Mouse (Mus musculus) bone marrow macrophage, adult 2 months (primary cell): ENCODE data around the gene Tnfrsf8. TPM values are rescaled to one million over a fixed set of nuclear protein-coding genes. Genes with fewer than 3 reads are reported as not detected.

Experiments
- H3K27ac ChIP-seq: 2 replicates; pipeline ENCODE4 v1.5.1; 2012; ENCODE audit warnings: low read depth, low read length; ENCODE audit not compliant: insufficient read depth
- H3K4me1 ChIP-seq: 2 replicates; pipeline ENCODE4 v1.6.1; 2012; ENCODE audit warnings: low read length; ENCODE audit not compliant: control insufficient read depth, insufficient read depth
- H3K4me3 ChIP-seq: 2 replicates; pipeline ENCODE4 v1.5.1; 2012; ENCODE audit warnings: mild to moderate bottlenecking, low read length, moderate library complexity; ENCODE audit not compliant: insufficient read depth
- CTCF ChIP-seq: IDR thresholded peaks from 2 replicates; pipeline ENCODE4 v1.5.1; 2012; ENCODE audit warnings: low read depth, mild to moderate bottlenecking, low read length, moderate library complexity
- POLR2A ChIP-seq: IDR thresholded peaks from 2 replicates; pipeline ENCODE4 v1.6.1; 2012; ENCODE audit warnings: mild to moderate bottlenecking, low read depth, low read length, borderline replicate concordance
- polyA plus RNA-seq: library from polyadenylated mRNA; stranded (reverse); fragments of >200 nt; gene quantifications from 2 replicates; pipeline ENCODE4 v1.2.4, GENCODE M21; 2012; ENCODE audit not compliant: missing spikeins, insufficient read depth, insufficient read length

Gene Tnfrsf8
- polyA plus RNA-seq, 1 experiment = 1.1 TPM

DNA sequence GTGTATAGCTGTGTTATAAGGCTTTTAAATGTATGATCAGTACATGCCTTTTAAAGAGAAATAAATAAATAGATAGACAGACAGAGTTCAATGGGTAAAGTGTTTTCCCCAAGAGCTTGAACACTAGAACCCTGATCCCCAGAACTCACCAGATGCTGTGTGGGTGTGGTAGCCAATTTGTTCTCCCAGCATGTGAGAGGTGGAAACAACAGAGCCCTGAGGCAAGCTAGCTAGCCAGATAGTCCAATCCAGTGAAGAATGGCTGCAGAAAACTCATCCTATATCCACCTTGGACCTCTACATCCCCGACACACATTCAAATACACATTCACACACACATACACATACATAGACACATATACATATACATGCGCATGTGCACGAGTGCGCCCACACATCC is 63.4 kb downstream of the Tnfrsf8 start:
- H3K4me3 ChIP-seq = no peak overlapping the region
- TF ChIP-seq POLR2A (no peak), CTCF (no peak)
- no peak overlapping the region for H3K27ac ChIP-seq
- H3K4me1 ChIP-seq = peaks cover 47% of the 10 kb centered on the region

DNA sequence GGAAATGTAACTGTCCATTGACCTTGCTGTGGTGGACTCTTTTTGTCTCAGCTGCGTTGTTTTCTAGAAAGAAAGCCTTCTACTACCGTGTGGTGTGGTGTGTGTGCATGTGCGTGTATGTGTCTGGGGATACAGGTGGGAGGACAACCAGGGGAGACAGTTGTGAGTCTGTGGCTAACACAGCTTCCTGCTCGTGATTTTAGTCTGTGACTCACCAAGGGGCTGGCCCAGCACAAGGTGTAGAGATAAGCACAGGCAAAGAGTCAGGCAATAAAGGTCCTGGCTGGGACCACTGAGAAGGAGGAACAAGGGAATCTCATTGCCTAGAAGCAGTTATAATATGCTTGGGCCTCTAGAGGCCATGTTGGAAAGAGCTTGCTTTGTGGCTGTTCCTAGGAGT is 65.0 kb downstream of the Tnfrsf8 start:
- Histone ChIP-seq H3K27ac (no peak overlapping the region), H3K4me1 (peaks cover 42% of the 10 kb centered on the region), H3K4me3 (no peak overlapping the region)
- TF ChIP-seq CTCF (no peak), POLR2A (no peak)

DNA sequence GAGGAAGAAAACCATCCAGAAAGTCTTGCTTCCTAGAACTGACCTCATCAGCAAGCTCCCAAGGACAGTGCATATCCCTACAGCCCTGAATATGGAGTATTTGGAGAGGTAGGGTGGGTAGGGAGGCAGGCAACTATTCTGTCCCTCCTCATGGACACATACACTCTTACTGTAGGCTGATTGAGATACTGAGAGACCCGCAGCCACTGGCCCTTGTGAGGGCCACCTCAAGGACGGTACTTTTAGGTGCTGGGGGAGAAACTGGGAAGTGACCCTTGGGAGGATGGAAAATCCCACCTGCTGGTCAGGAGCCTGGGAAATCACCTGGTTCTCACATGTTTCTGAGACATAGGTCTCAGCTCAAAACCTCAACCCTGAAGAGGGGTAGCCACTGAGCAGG is 67.4 kb downstream of the Tnfrsf8 start:
- TF ChIP-seq CTCF = no peak
- TF ChIP-seq POLR2A = no peak
- H3K4me3 ChIP-seq = no peak overlapping the region
- H3K27ac ChIP-seq = no peak overlapping the region
- H3K4me1 ChIP-seq = peaks cover 45% of the 10 kb centered on the region

DNA sequence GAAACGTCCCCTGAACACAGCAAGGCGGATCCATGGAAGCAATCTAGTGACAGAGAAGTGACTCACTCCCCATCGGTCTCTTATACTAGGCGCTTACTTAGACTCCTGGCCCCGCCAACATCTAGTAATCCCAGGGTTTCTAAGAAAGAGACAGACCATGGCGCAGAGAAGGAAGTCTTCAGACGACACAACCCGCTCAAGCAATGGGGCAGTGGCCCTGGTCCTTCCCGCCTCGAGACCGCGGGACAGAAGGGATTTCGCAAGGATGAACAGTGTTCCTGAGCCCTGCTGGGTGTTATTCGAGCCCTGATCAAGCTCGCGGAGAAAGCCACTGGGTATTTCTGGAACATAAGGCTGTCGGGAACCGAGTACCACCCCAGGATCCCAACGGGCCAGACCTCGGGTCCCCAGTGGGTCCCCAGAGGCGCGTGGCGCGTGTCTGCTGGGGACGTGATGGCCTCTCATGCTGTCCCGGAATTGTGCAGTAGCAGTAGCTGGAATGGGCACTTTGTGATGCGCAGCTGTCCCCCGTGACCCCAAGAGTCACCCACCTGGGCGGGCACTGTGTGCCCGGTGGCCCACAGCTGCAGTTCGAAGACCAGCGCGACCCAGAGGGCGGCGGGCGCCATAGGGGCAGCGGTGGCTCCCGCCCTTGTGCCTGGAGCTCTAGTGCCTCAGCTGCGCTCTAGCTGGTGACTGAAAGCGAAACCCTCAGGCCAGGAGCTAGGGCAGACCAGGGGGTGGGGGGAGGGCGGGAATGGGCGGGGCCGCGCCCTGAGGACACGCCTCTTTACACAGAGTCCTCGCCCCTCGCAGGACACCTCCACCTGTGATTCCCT is 68.6 kb downstream of the Tnfrsf8 start, which contains the start of gene Tnfrsf1b:
Gene Tnfrsf1b, minus strand, starts transcription at position 698 of the 839 bp plus-strand sequence.
- Histone ChIP-seq H3K4me3 (peak within 1 kb of the TSS; percentile 94), H3K27ac (peak within 1 kb of the TSS; percentile 84), H3K4me1 (peaks cover 46% of the 10 kb centered on the region)
- TF ChIP-seq CTCF (no peak), POLR2A (peak; percentile 69; the same call in 1 of the 2 replicates)

DNA sequence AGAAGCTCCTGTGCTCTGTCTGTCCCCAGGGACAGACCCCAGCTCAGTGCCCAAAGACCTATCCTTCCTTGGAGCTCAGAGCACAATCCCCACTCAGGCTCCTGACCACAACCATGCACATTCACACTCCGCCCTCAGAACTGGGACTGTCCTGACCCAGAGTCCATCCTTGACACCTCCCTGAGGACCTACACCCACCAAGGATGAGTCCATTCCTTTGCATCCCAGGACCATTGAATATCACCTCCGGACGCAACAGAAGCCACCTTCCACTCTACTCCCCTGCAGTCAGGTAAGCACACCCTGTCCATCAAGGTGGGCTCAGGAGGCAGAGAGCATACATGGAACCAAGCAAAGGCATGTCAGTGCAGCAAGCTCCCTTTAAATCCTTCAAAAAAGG is 69.4 kb downstream of the Tnfrsf8 start:
- Histone ChIP-seq H3K4me1 (peaks cover 46% of the 10 kb centered on the region), H3K4me3 (peak overlapping the region; percentile 94), H3K27ac (peak overlapping the region; percentile 84)
- TF ChIP-seq POLR2A = no peak
- no peak for TF ChIP-seq CTCF

- H3K4me1 ChIP-seq = peaks cover 51% of the 10 kb centered on the region
- peak overlapping the region; percentile 84 for H3K27ac ChIP-seq
- TF ChIP-seq POLR2A (no peak), CTCF (no peak)
- peak overlapping the region; percentile 94 for H3K4me3 ChIP-seq
Measured at GRCm38 (mm10) chr4:145244676-145245075, 70.3 kb downstream of the Tnfrsf8 start.

DNA sequence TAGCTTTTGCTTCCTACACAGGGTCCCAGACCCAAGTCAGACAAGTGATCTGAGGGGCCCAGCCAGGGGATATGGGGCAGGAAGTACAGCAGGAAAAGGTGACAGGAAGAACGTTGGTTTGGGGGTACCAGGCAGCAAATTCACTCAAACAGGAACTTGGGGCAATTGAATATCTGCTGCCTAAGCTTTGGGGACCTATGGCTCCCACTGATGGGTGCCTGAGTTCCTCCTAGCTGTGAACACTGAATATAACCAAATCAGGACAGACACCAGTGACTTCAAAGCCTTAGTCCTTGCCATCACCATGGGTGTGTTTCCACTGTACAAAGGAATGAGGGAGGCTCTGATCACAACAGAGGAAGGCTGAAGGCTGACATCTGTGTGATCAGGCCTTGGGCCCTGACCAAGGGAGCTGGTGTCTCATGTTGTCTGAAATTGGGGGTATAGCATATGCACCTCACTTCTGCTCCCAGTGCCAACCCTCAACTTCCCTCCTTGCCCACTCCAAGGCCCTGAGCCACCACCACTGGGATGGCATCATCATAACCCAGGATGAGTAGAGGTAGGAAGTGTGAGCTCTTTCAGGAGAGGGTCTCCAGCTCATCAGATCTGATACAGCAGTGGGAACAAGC is 72.1 kb downstream of the Tnfrsf8 start:
- peak overlapping the region; percentile 15 for H3K4me3 ChIP-seq
- TF ChIP-seq CTCF = no peak
- peak overlapping the region; percentile 84 for H3K27ac ChIP-seq
- H3K4me1 ChIP-seq = peaks cover 65% of the 10 kb centered on the region

- Histone ChIP-seq H3K4me1 (peaks cover 82% of the 10 kb centered on the region), H3K4me3 (peak overlapping the region; percentile 30; the same call in 1 of the 2 replicates), H3K27ac (peak overlapping the region; percentile 93)
- TF ChIP-seq CTCF (no peak), POLR2A (no peak)
Measured at GRCm38 (mm10) chr4:145240723-145241231, 74.2 kb downstream of the Tnfrsf8 start.

GRCm38 (mm10) chr4:145239049-145239830 is 75.7 kb downstream of the Tnfrsf8 start:
- TF ChIP-seq POLR2A (no peak), CTCF (no peak)
- H3K27ac ChIP-seq = peak overlapping the region; percentile 90
- peaks cover 88% of the 10 kb centered on the region for H3K4me1 ChIP-seq
- no peak overlapping the region for H3K4me3 ChIP-seq

GRCm38 (mm10) chr4:145236027-145236426 is 78.9 kb downstream of the Tnfrsf8 start:
- peaks cover 78% of the 10 kb centered on the region for H3K4me1 ChIP-seq
- TF ChIP-seq CTCF = no peak
- TF ChIP-seq POLR2A = no peak
- peak overlapping the region; percentile 8; the same call in 1 of the 2 replicates for H3K27ac ChIP-seq
- H3K4me3 ChIP-seq = no peak overlapping the region
